Mouse (Mus musculus): ENCODE measurements at regions not wholly inside any gene's neighbourhood (a gene's known extent, or its start where the extent isn't known, plus 50 kb on each side); places are given as distances from the start of the nearest gene placed in this dataset.

GRCm38 (mm10) chr2:147702330-147703063, 340.8 kb downstream of the Pax1 start:
- DNase-seq (ENCODE audit: low spot score in 2 of 2), result no peak

DNA sequence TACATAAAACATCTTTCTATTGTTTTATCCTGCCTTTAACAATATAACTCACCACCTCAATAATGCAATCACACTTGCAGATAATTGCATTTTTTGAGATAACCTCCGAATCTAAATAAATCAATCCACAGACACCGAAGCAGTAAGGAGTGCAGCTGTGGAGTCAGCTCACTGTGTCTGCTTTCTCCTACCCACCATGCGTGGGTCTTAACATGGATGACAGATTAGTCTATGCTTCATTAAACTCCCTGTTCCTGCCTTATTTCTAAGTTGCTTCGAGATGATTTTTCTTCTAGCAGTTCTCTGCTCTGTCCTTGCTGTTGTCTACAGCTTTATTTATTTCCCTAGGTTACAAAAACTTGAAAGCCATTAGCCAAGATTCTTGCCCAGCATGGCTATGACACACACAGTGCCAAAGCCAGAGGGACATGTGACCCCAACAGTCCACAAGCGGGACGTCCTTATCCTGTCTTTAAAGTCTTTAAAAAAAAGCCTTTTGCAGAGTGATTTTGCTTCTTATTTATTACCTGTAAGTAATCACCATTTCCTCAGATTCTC, 337.9 kb downstream of the Pax1 start:
- DNase-seq (ENCODE audit: low spot score in 2 of 2), result no peak

- DNase-seq (ENCODE audit: low spot score in 2 of 2), result no peak
These were observed 330.2 kb downstream of the Pax1 start for GRCm38 (mm10) chr2:147691896-147692295.

- no peak for DNase-seq (ENCODE audit: low spot score in 2 of 2)
These were observed 328.9 kb downstream of the Pax1 start for GRCm38 (mm10) chr2:147690506-147691208.

DNA sequence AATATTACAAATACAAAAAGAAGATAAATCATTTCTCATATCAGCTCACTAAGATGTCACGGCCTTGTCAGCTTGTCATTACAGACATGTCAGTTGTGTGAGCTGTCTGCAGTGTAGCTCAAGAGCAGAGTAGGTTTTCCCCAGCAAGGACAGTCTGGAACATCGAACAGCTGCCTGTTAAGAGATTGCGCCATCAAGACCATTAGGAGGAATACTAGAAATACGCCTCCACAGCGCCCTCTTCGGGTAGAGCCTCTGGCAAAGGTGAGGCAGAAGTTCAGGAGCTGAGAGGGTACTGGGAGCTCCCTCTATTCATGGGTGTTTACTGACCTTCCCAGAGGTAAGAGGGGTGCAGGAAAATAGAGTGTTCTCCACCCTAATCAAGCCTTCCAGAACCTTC, 327.0 kb downstream of the Pax1 start:
- DNase-seq (ENCODE audit: low spot score in 2 of 2), result no peak

GRCm38 (mm10) chr2:147656667-147657066, 294.9 kb downstream of the Pax1 start:
- peak in 1 of 2 experiments; percentile 5 for DNase-seq (ENCODE audit: low spot score in 2 of 2)

DNA sequence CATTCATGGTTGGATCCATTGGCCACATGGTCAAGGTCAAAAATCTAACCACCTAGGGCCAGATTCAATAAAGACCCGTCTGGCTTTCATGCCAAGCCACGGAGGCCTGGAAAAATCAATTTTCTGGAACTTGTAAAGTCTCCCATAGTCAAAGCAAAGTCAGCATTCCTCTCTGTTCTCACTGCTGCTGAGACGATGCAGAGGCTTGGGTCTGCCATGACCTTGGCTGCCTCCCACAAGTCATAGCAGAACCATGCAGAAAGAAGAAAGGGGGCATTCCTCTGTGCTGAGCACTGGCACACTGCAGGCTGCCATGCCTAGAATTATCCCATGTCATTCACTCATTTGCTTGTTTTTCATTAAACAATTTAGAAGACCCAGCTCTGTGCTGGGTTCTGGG, 288.5 kb downstream of the Pax1 start:
- DNase-seq (ENCODE audit: low spot score in 2 of 2), result no peak

- no peak for DNase-seq (ENCODE audit: low spot score in 2 of 2)
These were observed 286.2 kb downstream of the Pax1 start for GRCm38 (mm10) chr2:147647972-147648371.

DNA sequence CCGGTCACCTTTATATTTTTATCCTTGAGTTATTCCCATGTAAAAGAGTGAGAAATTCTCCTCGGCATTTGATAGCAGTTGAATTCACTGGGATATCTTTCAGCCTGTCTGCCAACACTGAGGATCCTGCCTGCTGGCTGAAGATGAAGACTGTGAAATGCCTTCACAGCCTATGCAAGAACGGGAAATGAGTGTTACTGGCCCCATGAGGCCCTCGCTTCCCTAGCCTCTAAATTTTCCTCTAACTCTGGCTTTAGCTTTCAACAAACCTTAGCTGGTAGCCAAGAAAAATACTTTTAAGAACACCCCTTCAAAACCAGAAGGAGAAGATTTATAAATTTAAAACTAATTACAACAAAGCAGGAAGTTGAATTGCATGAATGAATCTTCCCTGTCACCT, 285.8 kb downstream of the Pax1 start:
- DNase-seq (ENCODE audit: low spot score in 2 of 2), result no peak

- no peak for DNase-seq (ENCODE audit: low spot score in 2 of 2)
These were observed 276.2 kb downstream of the Pax1 start for GRCm38 (mm10) chr2:147637882-147638281.

- no peak for DNase-seq (ENCODE audit: low spot score in 2 of 2)
These were observed 271.0 kb downstream of the Pax1 start for GRCm38 (mm10) chr2:147632737-147633136.

DNA sequence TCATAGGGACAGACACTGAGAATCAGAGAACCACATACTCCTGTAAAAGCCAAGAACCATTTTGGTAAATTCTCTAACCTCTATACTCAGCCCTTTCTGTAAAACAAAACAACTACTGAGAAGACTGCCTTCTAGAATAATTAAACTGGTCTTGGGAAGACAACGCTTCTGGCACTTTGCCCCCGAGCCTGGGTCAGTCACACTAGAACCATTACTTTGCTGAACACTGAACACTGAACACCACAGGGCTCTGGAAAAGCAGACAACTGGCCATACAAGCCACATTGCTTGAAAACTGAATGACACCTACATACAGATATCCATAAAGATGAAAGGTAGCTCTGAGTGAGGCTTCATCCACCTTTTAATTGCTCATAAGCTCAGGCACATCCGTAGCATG, 268.0 kb downstream of the Pax1 start:
- DNase-seq (ENCODE audit: low spot score in 2 of 2), result no peak

- DNase-seq (ENCODE audit: low spot score in 2 of 2), result no peak
These were observed 265.4 kb downstream of the Pax1 start for GRCm38 (mm10) chr2:147627096-147627495.

DNA sequence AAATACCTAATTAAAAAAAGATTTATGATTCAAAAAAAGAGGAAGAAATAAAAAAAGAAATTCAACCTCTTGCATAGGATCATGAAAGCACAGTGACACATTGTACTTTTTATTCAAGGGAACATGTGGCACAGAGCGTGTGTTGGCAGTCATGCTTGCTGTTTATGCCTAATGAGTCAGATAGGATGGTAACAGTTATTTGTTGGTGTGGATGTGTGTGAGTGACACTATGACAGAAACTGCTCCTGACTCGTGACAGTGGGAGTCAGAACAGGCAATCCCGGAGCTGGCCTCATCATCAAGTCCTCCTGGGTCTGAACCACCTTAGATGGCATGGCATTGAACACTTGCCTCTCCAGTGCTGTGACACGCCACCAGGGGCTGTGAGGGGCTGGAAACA, 261.4 kb downstream of the Pax1 start:
- no peak for DNase-seq (ENCODE audit: low spot score in 2 of 2)

DNA sequence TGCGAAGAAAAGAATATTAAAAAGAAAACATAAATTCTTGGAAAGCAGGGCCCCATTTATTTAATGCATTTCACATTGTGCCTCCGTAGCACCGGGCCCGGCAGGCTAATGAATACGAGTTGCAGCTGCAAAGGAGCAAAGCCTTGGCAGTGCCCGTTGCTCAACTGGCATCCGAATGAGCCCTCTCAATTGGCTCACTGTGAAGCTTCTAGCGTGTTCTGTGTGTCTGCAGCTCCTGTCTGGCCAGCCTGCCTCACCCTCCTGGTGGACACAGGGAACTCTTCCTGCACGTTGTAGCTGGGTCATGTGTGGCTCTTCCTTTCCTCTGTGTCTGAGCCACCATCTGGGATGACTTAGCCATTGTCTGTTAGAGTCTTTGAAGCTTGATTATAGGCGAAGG, 256.1 kb downstream of the Pax1 start:
- peak in 1 of 2 experiments; percentile 2 for DNase-seq (ENCODE audit: low spot score in 2 of 2)

- DNase-seq (ENCODE audit: low spot score in 2 of 2), result no peak
These were observed 248.6 kb downstream of the Pax1 start for GRCm38 (mm10) chr2:147610343-147610742.

- DNase-seq (ENCODE audit: low spot score in 2 of 2), result no peak
These were observed 239.9 kb downstream of the Pax1 start for GRCm38 (mm10) chr2:147601639-147602038.

DNA sequence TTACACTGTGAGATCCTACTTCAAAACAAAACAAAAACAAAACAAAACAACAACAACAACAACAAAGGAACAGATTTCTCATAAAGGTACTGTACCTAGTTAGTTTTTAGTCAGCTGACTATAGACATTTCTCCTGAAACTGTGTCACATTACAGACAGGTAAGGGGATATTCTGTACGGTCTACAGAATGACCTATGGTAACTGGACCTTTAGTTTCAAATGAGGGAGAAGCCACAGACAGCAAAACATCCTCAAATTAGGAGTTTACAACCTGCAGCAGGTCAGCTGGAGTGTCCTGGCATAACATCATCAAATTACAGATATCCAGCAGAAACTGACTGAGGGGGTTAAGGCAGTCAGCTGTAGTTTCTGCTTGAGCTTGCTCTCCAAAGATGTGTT, 210.7 kb downstream of the Pax1 start:
- no peak for DNase-seq (ENCODE audit: low spot score in 2 of 2)

- no peak for DNase-seq (ENCODE audit: low spot score in 2 of 2)
These were observed 199.5 kb downstream of the Pax1 start for GRCm38 (mm10) chr2:147561220-147561619.

- no peak for DNase-seq (ENCODE audit: low spot score in 2 of 2)
These were observed 198.9 kb downstream of the Pax1 start for GRCm38 (mm10) chr2:147560426-147561155.

DNA sequence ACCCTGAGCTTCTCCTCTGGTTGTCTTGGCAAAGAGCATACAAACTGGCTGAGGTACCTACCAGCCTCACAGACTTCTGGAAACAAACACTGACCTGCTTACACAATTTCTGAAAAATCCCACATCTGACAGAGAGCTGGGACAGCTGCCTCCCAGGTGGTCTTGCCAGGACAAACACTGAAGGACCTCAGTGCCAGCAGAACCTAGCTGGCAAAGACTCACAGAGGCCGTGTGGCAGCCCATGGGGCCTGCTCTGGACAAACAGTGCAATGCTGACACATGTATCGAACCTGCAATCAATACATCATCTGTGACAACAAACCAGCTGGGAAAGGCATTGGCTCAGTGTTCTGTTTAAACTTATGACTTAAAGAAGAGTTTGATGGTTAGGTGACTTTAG, 167.4 kb downstream of the Pax1 start:
- DNase-seq (ENCODE audit: low spot score in 2 of 2), result no peak

- DNase-seq (ENCODE audit: low spot score in 2 of 2), result no peak
These were observed 153.7 kb downstream of the Pax1 start for GRCm38 (mm10) chr2:147515436-147515835.
